Mouse (Mus musculus) heart, embryonic 14.5 days (tissue): ENCODE results near the gene Cd6. TPM values are rescaled to one million over a fixed set of nuclear protein-coding genes. Genes with fewer than 3 reads are reported as not detected.

Experiments
- ATAC-seq: fragments of 200-750 bp; cut with Nextera tagmentation; 2 replicates; pipeline ENCODE4 v1.8.0; 2017; ENCODE audit warnings: low read depth, moderate TSS enrichment; ENCODE audit not compliant: insufficient number of reproducible peaks, insufficient read depth, low FRiP score
- H3K27ac ChIP-seq, 2 experiments: fragments of 200-500 bp in 1 of 2; fragments of 300-500 bp in 1 of 2; sonication (generic) in 1 of 2; replicated peaks in 1 of 2; 2 replicates each; pipeline ENCODE4 v1.5.1; 2012 to 2014; ENCODE audit warnings: low read depth in 2 of 2, low read length in 2 of 2, control low read depth in 1 of 2, mild to moderate bottlenecking in 1 of 2, mixed read lengths in 1 of 2; ENCODE audit not compliant: control insufficient read depth in 1 of 2, insufficient read depth in 1 of 2
- H3K27me3 ChIP-seq: fragments of 300-500 bp; sonication (generic); 2 replicates; pipeline ENCODE4 v1.6.1; 2014; ENCODE audit warnings: mild to moderate bottlenecking, low read length, control low read depth; ENCODE audit not compliant: control insufficient read depth, insufficient read depth
- H3K36me3 ChIP-seq: fragments of 300-500 bp; sonication (generic); 2 replicates; pipeline ENCODE4 v1.6.1; 2014; ENCODE audit warnings: mild to moderate bottlenecking, control low read depth, low read length, mixed read lengths; ENCODE audit not compliant: control insufficient read depth, insufficient read depth
- H3K4me1 ChIP-seq, 2 experiments: fragments of 200-500 bp in 1 of 2; fragments of 300-500 bp in 1 of 2; sonication (generic) in 1 of 2; 2 replicates each; pipeline ENCODE4 v1.6.1; 2012 to 2014; ENCODE audit warnings: low read length in 2 of 2, control low read depth in 1 of 2, mixed read lengths in 1 of 2; ENCODE audit not compliant: control insufficient read depth in 2 of 2, insufficient read depth in 2 of 2
- H3K4me2 ChIP-seq: fragments of 300-500 bp; sonication (generic); 2 replicates; pipeline ENCODE4 v1.6.1; 2014; ENCODE audit warnings: mild to moderate bottlenecking, low read length
- H3K4me3 ChIP-seq, 2 experiments: fragments of 200-500 bp in 1 of 2; fragments of 300-500 bp in 1 of 2; sonication (generic) in 1 of 2; 2 replicates each; pipeline ENCODE4 v1.5.1; 2012 to 2014; ENCODE audit warnings: low read length in 2 of 2, mild to moderate bottlenecking in 2 of 2, control low read depth in 1 of 2, low read depth in 1 of 2, moderate library complexity in 1 of 2; ENCODE audit not compliant: control insufficient read depth in 1 of 2, insufficient read depth in 1 of 2
- H3K9ac ChIP-seq: fragments of 300-500 bp; sonication (generic); 2 replicates; pipeline ENCODE4 v1.6.1; 2014; ENCODE audit warnings: mild to moderate bottlenecking, low read length
- H3K9me3 ChIP-seq: fragments of 300-500 bp; sonication (generic); 2 replicates; pipeline ENCODE4 v1.6.1; 2016; ENCODE audit warnings: low read length, control low read depth; ENCODE audit not compliant: control insufficient read depth
- WGBS: fragments of 180-500 bp; shearing (Covaris S2); extraction: QIAGEN DNeasy Blood & Tissue Kit; methylation state at CpG from one replicate; pipeline ENCODE4 v1.1.7; 2014; 5-methylcytosine and 5-hydroxymethylcytosine counted together
- polyA plus RNA-seq: library from polyadenylated mRNA; unstranded; fragments of >200 nt; fragmentation: Nextera tagmentation; extraction: Ambion mirVana; gene quantifications from 2 replicates; pipeline ENCODE4 v1.2.1, GENCODE M21; 2014

Cd6 gene
- polyA plus RNA-seq, 1 experiment from 2014 or later, result not detected

GRCm38 (mm10) chr19:10846150-10846549 is 16.3 kb upstream of the Cd6 start:
- Histone ChIP-seq H3K36me3 (no peaks in the 10 kb centered on the region), H3K9me3 (no peaks in the 10 kb centered on the region), H3K4me1 (peaks cover 3 to 5% of the 10 kb centered on the region in 2 experiments; a peak in 1 of 4 replicates), H3K4me3 (no peak overlapping the region), H3K27me3 (no peaks in the 10 kb centered on the region), H3K9ac (no peak overlapping the region), H3K4me2 (no peak overlapping the region), H3K27ac (no peak overlapping the region)
- no peak for ATAC-seq
- 67% methylated on average over 7 of the region's 7 CpGs for WGBS

DNA sequence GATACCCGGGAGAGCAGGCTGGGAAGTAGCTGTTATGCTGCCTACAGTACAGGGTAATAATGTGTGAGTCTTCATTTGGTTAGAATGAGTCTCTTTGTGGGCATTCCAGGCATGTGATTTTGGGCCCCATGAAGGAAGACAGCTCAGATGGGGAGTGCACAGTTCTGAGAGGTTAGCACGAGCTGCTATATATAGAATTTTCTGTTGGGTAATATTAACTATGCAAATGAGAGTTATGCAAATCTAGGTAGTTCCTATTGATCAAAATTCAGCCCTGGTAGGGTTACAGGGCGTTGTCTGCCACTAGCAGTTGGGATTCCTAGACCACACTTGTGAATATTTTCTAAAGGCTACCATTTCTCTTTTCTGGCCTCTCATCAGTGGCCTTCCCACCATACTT is 15.6 kb upstream of the Cd6 start:
- Histone ChIP-seq H3K4me3 (no peak overlapping the region), H3K27ac (no peak overlapping the region), H3K27me3 (no peaks in the 10 kb centered on the region), H3K9ac (no peak overlapping the region), H3K4me2 (no peak overlapping the region), H3K36me3 (no peaks in the 10 kb centered on the region), H3K4me1 (peaks cover 3 to 5% of the 10 kb centered on the region in 2 experiments; a peak in 1 of 4 replicates), H3K9me3 (no peaks in the 10 kb centered on the region)
- ATAC-seq, result no peak
- 78% methylated on average over 3 of the region's 3 CpGs for WGBS

GRCm38 (mm10) chr19:10844206-10844605 is 14.3 kb upstream of the Cd6 start:
- no peak overlapping the region for H3K4me3 ChIP-seq
- peaks cover 3 to 5% of the 10 kb centered on the region in 2 experiments; a peak in 1 of 4 replicates for H3K4me1 ChIP-seq
- no peak for ATAC-seq
- H3K36me3 ChIP-seq, result no peaks in the 10 kb centered on the region
- no peaks in the 10 kb centered on the region for H3K9me3 ChIP-seq
- no peak overlapping the region for H3K9ac ChIP-seq
- WGBS, result 84% methylated on average over 5 of the region's 5 CpGs
- H3K27ac ChIP-seq, result no peak overlapping the region
- H3K4me2 ChIP-seq, result no peak overlapping the region
- no peaks in the 10 kb centered on the region for H3K27me3 ChIP-seq

DNA sequence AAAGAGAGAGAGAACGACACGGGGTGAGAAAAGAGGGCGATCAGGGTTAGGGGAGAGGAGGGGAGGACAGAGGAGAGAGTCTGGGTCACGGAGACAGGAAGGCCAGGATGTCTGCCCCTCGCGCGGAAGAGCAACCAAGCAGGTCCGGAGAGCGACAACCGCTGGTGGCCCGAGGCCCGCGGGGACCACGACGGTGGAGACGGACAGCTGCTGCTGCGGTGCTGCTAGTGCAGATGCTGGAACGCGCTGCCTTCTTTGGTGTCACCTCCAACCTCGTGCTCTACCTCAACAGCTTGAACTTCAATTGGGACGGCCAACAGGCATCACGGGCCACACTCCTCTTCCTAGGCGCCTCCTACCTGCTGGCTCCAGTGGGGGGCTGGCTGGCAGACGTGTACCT is 13.1 kb upstream of the Cd6 start:
- Histone ChIP-seq H3K4me2 (peak overlapping the region; percentile 40), H3K9ac (no peak overlapping the region; the same call in 1 of the 2 replicates), H3K4me3 (no peak overlapping the region), H3K27ac (no peak overlapping the region), H3K9me3 (no peaks in the 10 kb centered on the region), H3K4me1 (peaks cover 3 to 5% of the 10 kb centered on the region in 2 experiments; a peak in 1 of 4 replicates), H3K36me3 (no peaks in the 10 kb centered on the region), H3K27me3 (no peaks in the 10 kb centered on the region)
- WGBS, result 48% methylated on average over 22 of the region's 24 CpGs
- no peak for ATAC-seq

GRCm38 (mm10) chr19:10841721-10842626 is 12.1 kb upstream of the Cd6 start:
- 57% methylated on average over 16 of the region's 16 CpGs for WGBS
- H3K4me2 ChIP-seq, result 0 out of 2 replicates have a peak overlapping the region, but pooled peaks have one; percentile 12
- no peak overlapping the region for H3K27ac ChIP-seq
- H3K9ac ChIP-seq, result no peak overlapping the region
- ATAC-seq, result no peak
- H3K27me3 ChIP-seq, result no peaks in the 10 kb centered on the region
- H3K36me3 ChIP-seq, result no peaks in the 10 kb centered on the region
- H3K4me1 ChIP-seq, result peaks cover 3 to 5% of the 10 kb centered on the region in 2 experiments; a peak in 1 of 4 replicates
- H3K4me3 ChIP-seq, result no peak overlapping the region
- H3K9me3 ChIP-seq, result no peaks in the 10 kb centered on the region

GRCm38 (mm10) chr19:10839010-10839892 is 9.4 kb upstream of the Cd6 start, which contains the start of gene Slc15a3:
TSS of gene Slc15a3 (plus strand) at chr19:10839727.
- 76% methylated on average over 15 of the region's 15 CpGs for WGBS
- ATAC-seq, result no peak

GRCm38 (mm10) chr19:10835671-10836070 is 5.8 kb upstream of the Cd6 start:
- Histone ChIP-seq H3K4me3 (no peak overlapping the region), H3K27me3 (no peaks in the 10 kb centered on the region), H3K9me3 (no peaks in the 10 kb centered on the region), H3K27ac (no peak overlapping the region), H3K36me3 (no peaks in the 10 kb centered on the region), H3K4me2 (no peak overlapping the region), H3K9ac (no peak overlapping the region), H3K4me1 (peaks cover 2 to 5% of the 10 kb centered on the region in 2 experiments; a peak in 3 of 4 replicates)
- 37% methylated on average over 3 of the region's 3 CpGs for WGBS
- no peak for ATAC-seq

More at GRCm38 (mm10) chr19:10839010-10839892, 9.4 kb upstream of the Cd6 start, which contains the start of gene Slc15a3:
- no peak within 1 kb of the TSS for H3K27ac ChIP-seq
- no peak within 1 kb of the TSS for H3K4me3 ChIP-seq
- H3K4me1 ChIP-seq, result peaks cover 2 to 3% of the 10 kb centered on the region in 2 experiments; a peak in 1 of 4 replicates
- no peak within 1 kb of the TSS for H3K9ac ChIP-seq
- no peaks in the 10 kb centered on the region for H3K9me3 ChIP-seq
- H3K36me3 ChIP-seq, result no peaks in the 10 kb centered on the region
- H3K27me3 ChIP-seq, result no peaks in the 10 kb centered on the region
- no peak within 1 kb of the TSS for H3K4me2 ChIP-seq
